Mouse (Mus musculus) cerebellum, adult 2 months (tissue): Measurements from ENCODE around the gene Notch3.

Source experiments
- CTCF ChIP-seq: fragments of 200-500 bp; IDR thresholded peaks from 2 replicates; pipeline ENCODE4 v1.5.1; 2011; ENCODE audit warnings: low read depth, mild to moderate bottlenecking, control low read depth, low read length, moderate library complexity, borderline replicate concordance; ENCODE audit not compliant: insufficient read depth
- POLR2A ChIP-seq: fragments of 200-500 bp; IDR thresholded peaks from 2 replicates; pipeline ENCODE4 v1.6.1; 2011; ENCODE audit warnings: low read length, control low read depth, borderline replicate concordance; ENCODE audit not compliant: insufficient read depth

GRCm38 (mm10) chr17:32125407-32125806 is 41.2 kb downstream of the Notch3 start:
- TF ChIP-seq CTCF (no peak), POLR2A (no peak)
